Mouse (Mus musculus) kidney, postnatal 36 days (tissue): ENCODE results near the gene Plxnb1.
A peak's percentile ranks its signal among the peaks of the same experiment; 100 is the strongest.

Experiments
- DNase-seq, 2 experiments: peaks; one replicate each; pipeline ENCODE4 v3.0.0; 2021 to 2022; ENCODE audit warnings: mixed read lengths in 2 of 2

The Plxnb1 gene

DNA sequence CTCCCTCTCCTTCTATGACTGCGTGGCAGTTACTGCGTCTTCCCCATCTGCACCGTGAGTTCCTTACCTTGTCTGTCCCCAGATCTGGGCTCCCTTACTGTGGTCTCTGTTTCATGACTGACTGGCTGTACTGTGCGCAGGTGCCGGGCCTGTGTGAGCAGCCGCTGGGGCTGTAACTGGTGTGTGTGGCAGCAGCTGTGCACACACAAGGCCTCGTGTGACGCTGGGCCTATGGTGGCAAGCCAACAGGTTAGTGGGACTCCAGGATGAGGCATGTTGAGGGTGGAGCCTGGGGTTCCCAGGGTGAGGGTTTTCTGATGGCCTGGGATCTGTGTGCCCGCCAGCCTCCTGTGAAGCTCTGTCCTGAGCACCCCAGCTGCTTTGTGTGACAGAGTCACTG, 8.9 kb downstream of the Plxnb1 start:
- no peak for DNase-seq

- DNase-seq: peak in 1 of 2 experiments; percentile 41
Observed at GRCm38 (mm10) chr9:109105011-109105410, 9.8 kb downstream of the Plxnb1 start.

DNA sequence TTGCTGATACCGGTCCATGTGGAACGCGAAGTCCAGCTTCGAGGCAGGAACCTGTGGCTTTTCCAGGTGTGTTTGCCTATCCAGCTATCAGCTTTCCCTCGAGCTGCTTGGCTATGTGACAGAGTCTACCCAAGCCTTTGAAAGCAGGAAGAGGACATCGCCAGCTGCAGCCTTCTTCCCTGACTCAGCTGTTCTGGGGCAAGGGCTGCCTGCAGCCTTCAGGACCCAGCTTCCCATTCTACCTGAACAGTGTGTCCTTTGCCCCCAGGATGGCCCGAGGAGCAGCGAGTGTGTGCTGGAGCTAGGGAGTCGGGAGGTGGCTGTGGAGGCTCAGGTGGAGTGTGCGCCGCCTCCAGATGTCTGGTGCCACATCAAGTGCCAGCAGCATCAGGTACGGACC, 10.5 kb downstream of the Plxnb1 start:
- peak in 1 of 2 experiments; percentile 22 for DNase-seq

- DNase-seq: no peak
Observed at GRCm38 (mm10) chr9:109107341-109107740, 12.2 kb downstream of the Plxnb1 start.

DNA sequence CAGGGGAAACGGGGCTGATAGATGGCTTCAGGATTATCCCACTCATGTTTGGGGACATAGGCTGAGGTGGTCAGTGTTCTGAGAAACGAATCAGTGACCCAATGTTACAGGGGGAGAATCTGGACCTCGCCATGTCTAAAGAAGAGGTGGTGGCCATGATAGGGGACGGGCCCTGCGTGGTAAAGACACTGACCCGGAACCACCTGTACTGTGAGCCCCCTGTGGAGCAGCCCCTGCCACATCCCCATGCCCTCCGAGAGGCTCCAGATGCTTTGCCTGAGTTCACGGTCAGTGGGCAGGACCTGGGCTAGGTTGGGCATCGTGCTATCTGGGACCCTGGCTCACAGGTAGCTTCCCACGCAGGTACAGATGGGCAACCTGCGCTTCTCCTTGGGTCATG, 15.1 kb downstream of the Plxnb1 start:
- DNase-seq: no peak

DNA sequence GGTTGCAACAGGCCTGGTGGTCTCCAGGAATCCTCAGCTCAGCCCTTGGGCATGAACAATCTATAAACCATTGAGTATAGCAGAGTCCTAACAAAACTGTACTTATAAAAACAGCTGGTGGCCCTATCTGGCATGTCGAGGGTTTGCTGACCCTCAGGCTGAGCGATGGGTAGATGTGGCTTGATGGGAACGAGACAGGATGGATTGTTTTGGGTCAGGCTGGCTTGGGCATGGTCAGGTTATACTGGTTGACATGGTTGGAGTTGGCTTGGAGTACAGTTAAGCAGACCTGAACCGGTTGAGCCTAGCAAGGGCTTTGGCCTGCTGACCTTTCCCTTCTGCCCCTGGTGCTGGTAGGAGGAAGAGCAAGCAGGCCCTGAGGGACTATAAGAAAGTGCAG, 15.9 kb downstream of the Plxnb1 start:
- DNase-seq: no peak

DNA sequence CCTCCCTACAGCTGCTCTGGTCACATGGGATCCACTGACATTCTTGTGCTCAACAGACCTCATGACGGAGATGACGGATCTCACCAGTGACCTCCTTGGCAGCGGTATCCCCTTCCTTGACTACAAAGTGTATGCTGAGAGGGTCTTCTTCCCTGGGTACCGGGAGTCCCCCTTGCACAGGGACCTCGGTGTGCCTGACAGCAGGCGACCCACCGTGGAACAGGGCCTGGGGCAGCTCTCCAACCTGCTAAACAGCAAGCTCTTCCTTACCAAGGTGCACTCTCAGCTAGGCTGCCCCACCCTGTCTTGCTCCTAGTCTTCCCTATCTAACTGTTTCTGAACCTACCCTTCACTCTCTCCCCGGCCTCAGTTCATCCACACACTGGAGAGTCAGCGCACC, 16.4 kb downstream of the Plxnb1 start:
- no peak for DNase-seq

- DNase-seq: peak in 1 of 2 experiments; percentile 0
Observed at GRCm38 (mm10) chr9:109113331-109113730, 18.1 kb downstream of the Plxnb1 start.

GRCm38 (mm10) chr9:109114276-109114675, 19.1 kb downstream of the Plxnb1 start:
- DNase-seq: no peak

DNA sequence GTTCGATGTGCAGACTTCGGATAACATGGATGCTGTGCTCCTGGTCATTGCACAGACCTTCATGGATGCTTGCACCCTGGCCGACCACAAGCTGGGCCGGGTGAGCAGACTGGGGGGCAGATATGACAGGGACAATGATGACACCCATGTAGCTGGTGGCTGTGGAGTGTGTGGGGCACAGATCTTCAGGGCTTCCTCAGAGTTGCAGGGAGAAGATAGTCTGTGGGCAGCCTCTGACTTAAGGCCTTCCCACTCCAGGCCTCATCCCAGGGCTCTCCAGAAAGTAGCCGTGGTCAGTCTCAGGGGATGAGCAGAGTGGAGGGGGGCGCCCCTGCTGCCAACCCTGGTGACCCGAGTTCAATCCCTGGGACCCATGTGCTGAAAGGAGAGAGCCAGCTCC, 19.7 kb downstream of the Plxnb1 start:
- DNase-seq: no peak

DNA sequence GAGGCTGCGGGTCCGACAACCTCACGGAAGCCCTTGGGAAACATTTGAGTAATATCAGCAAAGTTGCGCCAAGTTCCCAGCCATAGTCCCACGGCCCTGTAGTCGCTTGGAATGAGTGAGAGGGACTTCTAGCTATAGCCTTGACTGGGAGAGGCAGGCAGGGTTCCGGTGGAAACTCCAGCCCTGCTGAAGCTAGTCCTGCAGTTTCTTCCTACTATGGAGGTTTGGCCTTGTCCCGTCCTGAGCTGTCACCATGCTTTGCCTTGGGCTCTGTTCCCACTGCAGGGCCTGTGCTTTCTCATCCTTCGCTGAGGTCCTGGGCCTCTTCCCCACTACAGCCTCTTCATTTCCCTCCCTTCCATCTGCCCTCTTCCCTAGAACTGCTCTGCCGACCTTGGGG, 21.0 kb downstream of the Plxnb1 start:
- no peak for DNase-seq

DNA sequence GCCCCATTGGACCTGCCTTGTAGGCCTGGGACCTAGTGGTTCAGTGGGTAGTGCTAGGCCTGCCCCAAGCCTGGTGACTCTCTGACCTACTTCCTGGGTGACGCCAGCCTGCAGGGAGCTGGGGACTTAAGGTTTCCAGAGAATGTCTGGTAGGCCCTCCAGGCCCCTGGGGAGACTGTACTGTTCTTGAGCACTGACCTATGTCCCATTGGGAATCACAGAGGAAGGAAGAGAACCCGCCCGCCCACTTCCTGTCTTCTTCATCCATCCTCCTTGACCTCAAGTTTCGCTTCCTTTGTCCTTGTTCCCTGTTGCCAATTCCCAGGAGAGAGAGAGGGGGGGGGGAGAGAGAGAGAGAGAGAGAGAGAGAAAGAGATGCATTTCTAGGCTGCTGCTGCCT, 22.9 kb downstream of the Plxnb1 start:
- peak; percentile 41 to 42 for DNase-seq

DNA sequence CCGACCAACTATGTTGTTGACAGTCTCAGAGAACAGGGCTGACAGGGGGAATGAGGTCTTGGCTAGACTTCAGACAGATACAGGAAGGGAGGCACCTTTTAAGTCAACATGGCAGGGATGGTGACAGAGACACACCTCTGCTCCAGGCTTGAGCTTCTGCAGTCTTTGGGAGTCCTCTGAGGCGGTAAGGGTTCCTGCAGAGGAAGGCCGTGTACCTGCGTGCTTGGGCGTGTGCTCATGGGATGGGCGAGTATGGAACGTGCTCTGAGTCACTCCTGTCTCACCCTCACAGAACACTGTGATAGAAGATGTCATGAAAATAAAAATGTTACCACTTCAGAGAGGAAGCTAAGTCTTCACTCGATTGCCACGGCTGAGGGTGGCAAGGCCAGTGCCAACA, 24.4 kb downstream of the Plxnb1 start:
- no peak for DNase-seq

GRCm38 (mm10) chr9:109120956-109121355, 25.8 kb downstream of the Plxnb1 start:
- DNase-seq: no peak

DNA sequence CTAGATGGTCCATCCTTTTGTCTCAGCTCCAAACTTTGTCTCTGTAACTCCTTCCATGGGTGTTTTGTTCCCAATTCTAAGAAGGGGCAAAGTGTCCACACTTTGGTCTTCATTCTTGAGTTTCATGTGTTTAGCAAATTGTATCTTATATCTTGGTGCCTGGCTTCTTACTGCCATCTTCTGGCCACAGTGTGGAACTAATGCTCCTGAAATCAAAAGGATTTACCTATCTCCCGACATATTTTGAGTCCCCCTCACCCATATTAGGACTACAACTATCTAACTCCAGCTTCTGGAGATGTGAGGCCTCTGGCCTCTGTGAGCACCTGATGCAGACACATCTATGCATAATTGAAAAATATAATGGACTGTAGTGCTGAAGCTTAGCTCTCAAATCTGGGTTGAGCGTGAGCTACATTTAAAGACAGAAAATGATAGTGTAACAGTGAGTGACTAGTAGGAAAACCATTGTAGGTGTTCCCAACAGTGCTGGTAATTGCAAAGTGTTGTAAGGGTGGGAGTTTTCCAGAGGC, 27.4 kb downstream of the Plxnb1 start:
- DNase-seq: peak in 1 of 2 experiments; percentile 69

- peak in 1 of 2 experiments; percentile 28 for DNase-seq
Observed at GRCm38 (mm10) chr9:109123266-109123665, 28.1 kb downstream of the Plxnb1 start.

- DNase-seq: no peak
Observed at GRCm38 (mm10) chr9:109124164-109124563, 29.0 kb downstream of the Plxnb1 start.

DNA sequence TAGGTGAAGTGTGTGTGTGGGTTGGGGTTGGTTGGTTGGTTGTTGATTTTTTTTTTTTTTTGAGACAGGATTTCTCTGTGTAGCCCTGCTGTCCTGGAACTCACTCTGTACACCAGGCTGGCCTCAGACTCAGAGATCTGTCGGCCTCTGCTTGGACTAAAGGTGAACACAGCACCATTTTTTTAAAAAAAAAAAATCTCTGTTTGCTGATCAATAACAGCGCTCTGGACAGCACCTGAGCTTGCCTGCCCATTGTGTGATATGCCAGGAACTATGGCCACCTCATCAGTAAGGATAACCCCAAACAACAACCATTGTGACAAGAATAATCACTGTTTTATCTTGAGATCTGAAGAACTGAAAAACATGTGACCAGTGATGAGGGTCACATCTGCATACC, 29.9 kb downstream of the Plxnb1 start:
- DNase-seq: no peak

- no peak for DNase-seq
Observed at GRCm38 (mm10) chr9:109125481-109125880, 30.3 kb downstream of the Plxnb1 start.

DNA sequence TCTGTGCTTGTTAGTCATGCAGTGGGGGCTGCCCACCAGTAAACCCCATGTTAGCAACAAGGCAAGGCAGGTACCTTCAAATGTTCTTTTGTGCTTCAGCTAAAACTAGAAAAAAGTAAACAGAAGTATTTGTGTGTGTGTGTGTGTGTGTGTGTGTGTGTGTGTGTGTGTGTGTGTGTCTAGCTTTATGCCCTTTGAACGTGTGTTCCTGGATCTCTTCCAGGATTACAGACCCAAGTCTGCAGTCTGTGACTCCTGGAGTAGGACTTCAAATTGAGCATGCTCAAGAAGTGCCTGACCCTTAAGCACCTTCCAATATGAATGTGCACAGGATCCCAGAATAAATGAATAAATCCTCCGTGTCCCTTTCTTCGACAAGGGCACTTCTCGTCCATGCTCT, 31.9 kb downstream of the Plxnb1 start:
- DNase-seq: peak; percentile 31 to 45

DNA sequence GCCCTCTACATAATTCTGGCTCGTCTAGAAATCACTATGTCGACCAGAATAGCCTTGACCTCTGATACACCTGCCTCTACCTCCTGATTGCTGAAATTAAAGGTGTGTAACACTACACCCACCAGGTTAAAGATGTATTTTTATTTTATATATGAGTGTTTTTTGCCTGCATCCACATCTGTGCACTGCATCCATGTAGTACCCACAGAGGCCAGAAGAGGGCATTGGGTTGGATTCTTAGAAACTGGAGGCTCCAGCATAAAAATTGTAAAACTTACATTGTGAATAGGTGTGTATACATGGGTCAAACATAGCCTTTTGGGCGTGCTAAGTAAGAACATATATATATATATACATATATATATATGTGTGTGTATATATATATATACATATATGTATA, 33.0 kb downstream of the Plxnb1 start:
- peak; percentile 23 to 80 for DNase-seq

DNA sequence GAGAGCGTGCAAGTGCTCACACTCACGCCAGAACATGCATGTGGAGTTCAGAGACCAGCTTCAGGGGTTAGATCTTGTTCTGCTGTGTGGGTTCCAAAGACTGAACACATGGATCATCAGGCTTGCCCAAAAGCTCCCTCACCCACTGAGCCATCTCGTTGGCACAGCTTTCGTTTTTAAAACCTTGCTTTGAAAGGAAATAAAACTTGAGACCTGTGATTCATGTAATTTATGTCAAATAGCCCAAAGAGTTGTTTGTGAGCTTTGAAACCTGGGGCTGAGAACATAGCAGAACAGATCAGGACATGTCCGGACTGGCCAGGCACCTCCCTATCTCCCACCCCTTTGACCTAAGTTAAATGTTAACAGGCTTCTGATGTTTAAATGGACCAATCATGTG, 34.9 kb downstream of the Plxnb1 start:
- DNase-seq: no peak

DNA sequence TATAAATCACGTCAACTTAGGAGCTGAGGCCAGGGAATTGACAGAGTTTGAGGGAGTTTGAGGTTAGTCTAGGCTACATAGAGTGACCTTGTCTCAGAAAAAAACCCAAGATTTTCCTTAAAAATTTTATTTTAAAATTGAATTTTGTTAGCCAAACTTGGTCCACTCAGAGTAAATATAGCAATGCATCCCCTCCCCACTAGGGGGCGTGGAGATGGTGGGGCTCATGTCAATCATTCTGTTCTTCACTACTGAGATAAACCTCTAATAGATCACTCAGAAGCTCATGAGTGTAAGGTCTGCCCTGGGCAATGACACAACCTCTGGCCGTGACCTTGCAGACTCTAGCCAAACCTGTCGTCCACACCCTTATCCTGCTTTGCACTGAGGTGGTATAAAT, 45.2 kb downstream of the Plxnb1 start:
- peak in 1 of 2 experiments; percentile 26 for DNase-seq

DNA sequence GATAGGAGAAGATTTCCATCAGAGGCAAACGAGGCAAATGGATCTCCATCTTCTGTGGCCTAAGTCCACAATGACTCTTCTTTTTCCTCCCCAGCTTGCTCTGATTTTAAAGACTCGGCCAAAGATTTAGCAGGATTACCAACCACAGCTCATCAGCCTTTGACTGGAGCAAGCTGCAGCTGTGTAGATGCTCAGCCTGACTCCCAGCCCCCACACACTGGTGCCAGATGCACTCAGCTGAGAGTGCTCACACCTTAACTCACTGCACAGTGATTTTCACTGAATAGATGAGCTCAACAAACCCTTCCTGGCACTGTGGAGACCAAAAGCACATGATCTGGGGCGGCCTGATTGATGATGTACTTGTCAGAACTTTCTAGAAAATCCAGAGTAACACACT, 66.8 kb downstream of the Plxnb1 start, which contains the start of gene Fbxw21:
Gene Fbxw21, minus strand, starts transcription at position 101 of the 400 bp plus-strand sequence.
- DNase-seq: no peak

DNA sequence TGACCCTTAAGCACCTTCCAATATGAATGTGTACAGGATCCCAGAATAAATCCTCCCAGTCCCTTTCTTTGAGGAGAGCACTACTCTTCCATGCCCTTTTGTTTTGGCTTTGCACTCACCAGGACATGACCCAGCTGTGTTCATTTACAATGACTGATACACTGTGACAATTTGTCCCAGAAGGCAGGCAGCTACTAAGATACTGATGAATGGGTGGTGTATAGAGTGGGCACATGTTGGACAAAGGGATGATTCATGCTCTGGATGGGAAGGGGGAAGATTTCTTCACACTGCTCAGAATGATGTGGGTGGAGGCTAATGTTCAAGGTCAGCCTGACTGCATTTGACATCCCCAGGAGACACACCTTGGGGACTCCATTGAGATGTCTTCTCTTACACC, 72.1 kb downstream of the Plxnb1 start:
- DNase-seq: no peak
